Mouse (Mus musculus) liver, postnatal 0 days (tissue): Measurements from ENCODE around the gene Dpm1.

ENCODE experiments used
- CTCF ChIP-seq: sonication (generic); IDR thresholded peaks from 2 replicates; pipeline ENCODE4 v1.5.1; 2016; ENCODE audit warnings: antibody characterized with exemption, low read depth
- EP300 ChIP-seq: IDR thresholded peaks from 2 replicates; pipeline ENCODE4 v1.6.1; 2016; ENCODE audit warnings: antibody characterized with exemption, low read depth, mild to moderate bottlenecking

DNA sequence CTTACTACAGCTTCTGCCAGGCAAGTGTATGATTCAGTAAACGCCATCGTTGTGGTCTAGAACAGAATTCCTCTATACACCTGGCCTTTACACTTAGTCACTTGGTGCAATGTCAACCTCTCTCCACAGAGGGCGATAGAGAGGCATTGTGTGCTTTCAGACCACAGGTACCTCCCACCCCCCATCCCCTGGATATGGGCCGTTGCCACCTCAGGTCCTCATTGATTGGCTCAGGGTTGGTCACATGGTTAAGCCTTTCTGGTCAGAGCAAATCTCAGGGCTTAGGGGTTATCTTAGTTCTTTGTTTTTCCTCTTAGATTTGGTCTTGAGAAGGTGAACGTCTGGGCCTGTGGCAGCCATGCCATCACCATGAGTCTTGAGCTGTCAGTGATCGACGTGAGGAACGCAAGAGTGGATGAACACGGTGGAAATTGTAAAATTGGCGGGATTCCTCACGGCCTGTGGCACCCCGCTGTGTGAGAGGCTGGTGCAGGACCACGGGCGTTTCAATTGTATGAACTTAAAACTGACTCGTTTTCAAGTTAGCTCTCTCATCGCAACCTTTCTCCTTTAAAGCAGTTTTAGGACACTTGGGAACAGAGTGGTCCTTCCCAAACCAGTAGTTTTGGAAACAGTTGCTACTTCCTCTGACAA lies 22.4 kb upstream of the Dpm1 start:
- TF ChIP-seq CTCF: peak; percentile 74
- no peak for TF ChIP-seq EP300
